Mouse (Mus musculus) ovary, postnatal 10 days (tissue): ENCODE results near the gene Ptprn2.
"Not testable (repeated sequence)": the region's sequence is repeated elsewhere in the genome, so short reads cannot be mapped to it uniquely, and the experiment has no call there.

Experiments used
- DNase-seq: peaks from one replicate; pipeline ENCODE4 v3.0.0; 2022; ENCODE audit warnings: low spot score

The Ptprn2 gene

DNA sequence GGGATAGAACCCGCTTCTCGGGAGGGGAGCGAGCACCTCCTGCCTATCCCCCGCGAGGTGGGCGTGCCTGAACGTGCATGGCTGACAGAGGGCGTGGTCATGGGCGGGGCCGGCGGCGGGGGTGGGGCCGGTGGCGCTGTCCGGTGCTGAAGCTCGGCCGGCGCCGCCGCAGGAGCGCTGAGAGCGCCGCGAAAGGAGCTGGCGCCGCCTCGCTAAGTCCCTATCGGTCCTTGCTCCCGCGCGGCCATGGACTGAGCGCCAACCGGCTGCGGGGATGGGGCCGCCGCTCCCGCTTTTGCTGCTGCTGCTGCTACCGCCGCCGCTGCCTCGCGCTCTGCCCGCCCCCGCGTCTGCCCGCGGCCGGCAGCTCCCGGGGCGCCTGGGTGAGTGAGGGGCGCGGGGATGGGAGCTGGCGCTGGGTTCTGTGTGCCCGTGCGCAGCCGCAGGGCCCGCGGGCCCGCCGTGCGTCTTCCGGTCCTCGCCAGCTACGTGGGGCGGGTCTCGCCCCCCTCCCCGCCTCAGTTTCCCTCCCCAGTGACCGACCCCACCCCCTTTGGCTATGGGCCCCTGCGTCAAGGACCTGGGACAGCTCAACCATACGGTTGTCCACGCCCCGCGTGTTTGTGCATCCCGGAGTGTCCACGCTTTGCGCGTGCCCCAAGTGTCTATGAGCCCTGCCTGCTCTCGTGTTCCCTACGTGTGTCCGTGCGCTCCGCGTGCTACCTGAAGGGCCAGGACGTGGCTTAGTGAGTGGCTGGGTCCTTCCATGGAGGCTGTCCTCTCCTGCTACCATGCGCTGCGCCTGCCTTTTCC is at the start of gene Ptprn2:
TSS of gene Ptprn2 (plus strand) at position 130 of the 813 bp plus-strand sequence.
- DNase-seq = peak; percentile 15

DNA sequence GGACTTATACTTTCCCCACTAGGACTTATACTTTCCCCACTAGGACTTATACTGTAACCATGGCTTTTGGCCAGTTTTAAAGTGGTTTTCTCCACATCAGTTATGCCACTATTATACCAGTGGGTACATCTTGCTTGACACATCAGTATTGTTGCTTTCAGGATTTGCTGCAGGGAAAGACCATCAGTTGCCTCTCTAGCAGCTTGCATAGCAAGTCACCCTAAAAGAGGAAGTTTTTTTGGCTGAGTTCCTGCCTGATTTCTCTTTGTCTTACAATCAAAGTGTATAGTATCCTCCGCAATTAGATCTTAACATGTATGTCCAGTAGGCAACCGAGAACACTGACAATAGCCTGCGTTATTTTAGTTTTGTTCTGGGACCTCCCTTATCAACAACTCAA is 49.4 kb upstream of the Ptprn2 start:
- no peak for DNase-seq

DNA sequence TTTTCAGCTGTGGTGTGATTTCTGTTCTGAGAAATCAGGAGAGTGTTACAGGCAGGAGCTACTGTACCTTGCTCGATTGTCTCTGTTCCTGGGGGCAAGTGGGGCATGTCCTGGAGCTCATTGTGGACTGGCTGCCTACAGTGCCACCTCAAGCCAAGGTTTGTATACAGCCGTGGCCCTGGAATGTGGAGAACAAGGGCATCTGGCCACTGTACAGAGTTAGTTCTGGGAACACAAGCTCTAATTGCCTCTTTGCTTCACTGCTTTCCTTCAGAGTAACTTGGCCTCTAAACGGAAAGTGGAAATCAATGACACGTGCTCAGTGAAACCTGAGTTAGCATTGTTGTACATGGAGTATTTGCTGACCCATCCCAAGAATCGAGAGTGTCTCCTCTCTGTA is 46.9 kb upstream of the Ptprn2 start:
- no peak for DNase-seq

DNA sequence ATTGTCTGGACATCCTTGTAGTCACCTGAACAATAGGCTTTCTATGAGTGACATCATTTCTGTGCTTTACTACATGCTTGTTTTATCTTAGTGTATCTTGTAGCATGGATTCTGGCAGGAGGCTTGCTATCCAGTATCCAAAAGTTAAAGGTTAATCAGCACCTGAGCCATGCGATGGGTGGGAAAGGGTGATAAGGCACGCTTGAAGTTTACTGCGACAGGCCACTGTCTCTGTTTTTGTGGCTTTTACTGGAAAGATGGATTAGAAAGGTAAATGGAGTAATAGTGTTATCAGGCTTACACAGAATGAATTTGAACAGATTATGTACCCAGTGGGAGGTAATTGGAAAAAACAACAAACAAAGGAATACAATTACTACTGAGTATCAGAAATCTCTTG is 43.3 kb upstream of the Ptprn2 start:
- DNase-seq = no peak

DNA sequence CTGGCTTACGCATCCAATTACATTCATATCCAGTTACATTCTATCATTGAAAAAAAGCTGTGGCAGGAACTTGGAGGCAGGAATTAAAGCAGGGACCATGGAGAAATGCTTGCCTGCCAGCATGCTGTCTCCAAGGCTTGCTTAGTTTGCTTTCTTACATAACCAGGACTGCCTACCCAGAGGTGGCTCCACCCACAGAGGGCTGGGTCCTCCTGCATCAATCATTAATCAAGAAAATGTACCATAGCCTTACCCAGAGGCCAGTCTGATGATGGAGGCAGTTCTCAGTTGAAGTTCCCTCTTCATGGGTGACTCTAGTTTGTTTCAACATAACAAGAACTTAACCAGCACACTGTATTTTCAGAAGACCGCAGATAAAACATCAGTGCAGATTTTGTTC is 36.0 kb upstream of the Ptprn2 start:
- no peak for DNase-seq

DNA sequence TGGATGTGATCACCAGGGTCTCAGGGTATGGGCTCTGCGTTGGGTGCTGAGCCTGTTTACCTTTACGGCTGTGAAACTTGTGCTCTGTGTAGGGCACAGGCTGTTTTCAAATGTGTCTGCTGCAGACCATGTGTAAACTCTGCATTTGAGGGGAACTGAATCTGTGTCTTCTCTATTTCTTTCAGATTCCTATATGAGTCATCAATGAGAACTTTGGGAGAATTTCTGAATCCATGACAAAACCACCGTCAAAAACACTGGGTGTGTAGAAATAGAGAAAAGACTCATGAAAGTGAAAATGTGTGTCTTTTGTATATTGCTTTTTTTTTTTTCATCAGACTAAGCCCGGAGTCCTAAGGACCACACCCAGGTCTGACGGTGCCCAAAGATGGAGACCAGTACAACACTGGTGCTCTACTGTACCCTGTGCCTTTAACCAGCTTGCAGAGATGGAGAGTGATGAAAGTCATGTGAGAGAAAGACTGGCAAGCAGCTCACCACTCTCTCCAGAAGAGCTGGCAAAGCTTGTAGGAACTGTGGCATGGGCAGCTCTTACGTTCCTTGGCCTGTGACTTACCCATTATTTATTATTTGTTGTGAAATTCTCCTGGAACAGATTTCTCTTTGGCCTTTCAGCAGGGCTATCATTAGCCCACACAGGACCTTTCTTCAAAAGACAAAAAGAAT is 25.0 kb upstream of the Ptprn2 start:
- DNase-seq = no peak

DNA sequence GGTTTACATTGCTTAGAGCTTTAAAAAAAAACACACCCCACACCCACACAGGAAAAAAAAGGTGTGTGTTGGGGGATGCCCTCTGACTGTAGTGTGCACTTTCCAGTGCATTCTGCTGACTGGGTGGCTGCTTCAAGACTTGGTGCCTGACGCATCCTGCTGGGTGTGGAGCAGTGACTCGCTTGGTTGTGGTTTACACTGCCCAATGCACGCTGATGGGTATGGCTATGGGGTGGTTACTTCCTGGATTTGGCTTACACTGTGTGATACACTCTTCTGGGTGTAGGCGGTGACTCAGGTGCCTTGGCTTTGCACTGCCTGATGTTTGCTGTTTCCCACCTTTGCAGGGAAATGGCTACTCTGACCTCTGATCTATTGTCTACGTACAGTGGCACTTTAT is 18.5 kb upstream of the Ptprn2 start:
- DNase-seq = no peak

DNA sequence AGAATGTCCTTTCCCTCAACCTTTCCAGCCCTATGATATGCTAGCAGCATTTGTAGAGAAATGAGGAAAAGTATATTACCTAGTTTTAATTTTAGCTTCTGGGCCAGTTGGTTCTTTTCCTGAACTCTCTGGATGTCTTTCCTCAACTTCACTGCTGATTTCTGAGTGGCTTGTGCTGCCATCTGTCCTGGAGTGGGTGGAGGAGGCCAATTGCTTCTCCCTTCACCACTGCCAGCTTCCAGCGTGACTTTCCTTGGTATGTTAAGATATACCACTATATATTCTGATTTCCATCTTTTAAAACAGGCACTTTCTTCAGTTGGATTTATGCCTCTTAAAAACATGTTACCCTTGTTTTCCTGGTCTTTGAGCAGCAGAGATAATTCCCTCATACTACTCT is 17.2 kb upstream of the Ptprn2 start:
- no peak for DNase-seq

DNA sequence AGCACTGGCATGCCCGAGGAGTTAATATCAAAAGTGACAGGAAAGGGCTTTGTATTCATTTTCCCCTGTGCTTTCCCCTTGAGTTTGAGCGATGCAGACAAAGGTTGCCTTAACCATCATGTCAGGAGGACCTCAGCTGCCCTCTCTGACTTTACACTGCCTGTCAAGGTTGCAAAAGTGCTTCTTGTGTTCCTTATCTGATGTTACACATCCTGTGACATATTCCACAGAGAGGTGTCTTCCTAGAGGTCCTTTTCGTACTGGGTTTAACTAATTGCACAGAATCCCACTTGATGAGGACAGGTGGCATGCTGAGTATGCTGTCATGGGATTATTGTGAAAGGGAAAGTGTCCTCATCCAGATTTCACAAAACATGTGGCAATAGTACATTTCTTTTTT is 16.4 kb upstream of the Ptprn2 start:
- no peak for DNase-seq

DNA sequence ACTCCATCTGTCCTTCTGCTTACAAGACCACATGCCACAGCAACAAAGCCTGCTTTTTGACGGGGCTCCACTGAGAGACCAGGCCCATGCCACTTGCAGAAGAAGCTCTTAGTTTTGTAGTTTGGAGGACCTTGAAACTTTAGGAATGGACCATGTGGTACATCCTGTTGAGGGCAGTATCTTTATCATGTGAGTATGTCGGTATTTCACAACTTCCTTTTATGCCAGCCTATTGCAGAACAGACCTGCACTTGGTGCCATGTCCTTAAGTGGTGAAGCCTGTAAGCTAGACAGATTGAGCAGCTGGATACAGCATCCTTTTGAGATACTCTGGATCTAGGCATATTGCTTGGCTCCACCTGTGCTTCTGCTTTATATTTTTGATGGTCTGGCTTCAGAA is 12.3 kb upstream of the Ptprn2 start:
- no peak for DNase-seq

DNA sequence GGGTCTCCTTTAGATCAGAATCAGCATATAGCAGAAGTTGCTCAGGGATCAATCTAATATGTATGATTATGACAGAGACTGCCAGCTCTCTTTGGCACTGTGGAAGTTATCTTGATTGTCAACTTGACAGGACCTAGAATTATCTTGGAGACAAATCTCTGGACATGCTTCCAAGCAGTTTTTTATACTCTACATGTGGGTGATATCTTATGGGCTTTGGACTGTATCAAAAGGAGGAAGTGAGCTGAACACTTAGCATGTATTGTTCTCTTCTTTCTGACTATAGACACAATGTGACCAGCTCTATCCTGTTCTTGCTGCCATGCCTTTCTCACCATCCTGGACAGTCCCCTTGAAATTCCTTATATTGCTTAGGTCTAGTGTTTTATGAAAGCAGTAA is 11.8 kb upstream of the Ptprn2 start:
- no peak for DNase-seq

DNA sequence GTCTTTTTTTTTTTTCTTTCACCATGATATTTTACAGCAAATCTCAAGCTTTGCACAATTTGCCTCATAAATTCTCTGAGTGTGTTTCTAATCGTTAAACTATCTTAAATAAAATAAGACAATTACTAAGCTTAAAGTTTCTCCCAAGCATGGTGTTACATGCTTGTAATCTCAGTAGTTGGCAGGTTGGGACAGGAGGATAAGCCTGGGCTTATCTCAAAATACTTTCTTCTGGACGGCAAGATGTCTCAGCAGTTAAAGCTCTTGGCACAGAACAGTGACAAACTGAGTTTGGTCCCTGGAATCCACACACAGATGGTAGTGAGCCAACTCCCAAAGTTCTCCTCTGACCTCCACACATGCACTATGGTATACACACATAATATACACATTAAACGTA is 10.8 kb upstream of the Ptprn2 start:
- no peak for DNase-seq

DNA sequence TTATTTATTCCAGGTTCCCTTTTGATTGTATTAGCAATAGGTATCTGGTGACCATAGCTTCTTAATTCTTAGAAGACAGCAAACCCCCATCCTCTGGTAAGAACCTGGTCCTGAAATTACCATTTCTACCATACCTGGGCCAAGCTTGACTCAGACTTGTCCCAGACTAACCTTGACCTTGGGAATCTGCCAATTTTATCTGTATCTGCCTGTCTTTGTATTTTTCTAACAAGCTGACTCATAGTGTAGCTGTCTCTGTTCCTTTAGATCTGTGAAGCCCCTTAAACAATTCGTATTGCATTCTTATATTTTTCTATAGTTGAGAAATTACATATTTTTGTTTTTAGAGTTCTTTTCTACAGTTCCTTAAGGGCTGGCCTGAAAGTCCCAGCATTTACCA is 6.7 kb upstream of the Ptprn2 start:
- no peak for DNase-seq

DNA sequence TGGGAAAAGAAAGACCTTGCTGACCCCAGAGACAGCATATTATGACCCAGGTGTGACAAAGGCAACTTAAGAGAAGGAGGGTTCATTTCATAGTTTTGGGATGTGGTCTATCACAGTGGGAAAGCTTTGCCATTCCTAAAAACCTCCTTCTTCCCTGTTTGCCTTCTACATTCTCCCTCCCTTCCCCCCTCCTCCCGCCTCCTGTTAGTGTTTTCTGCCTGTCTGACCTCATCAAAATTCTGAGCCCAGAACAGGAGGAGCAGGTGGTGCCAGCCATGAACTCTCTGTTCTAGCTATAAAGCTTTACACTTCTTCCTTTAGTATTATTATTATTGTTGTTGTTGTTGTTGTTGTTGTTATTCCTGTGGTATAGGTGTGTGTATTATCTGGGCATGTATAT is 3.6 kb upstream of the Ptprn2 start:
- DNase-seq = no peak

DNA sequence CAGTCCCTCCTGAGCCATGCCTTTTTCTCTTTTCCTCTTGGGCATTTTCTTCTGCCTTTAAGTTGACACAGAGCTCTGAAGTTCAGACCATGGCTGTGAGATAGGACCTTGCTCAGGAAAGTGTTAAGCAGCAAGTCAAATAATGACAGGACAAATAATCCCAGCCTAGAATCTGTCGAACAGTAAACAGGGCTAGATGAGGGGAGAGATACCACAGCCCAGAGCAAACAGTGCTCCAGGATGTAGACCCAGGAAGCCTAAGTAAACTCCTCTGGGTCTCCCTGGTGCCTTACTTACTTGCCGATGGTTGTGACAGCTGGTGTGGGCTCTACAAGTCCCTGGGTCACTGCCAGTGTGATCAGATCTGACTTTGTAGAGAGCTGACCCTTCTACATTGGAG is 1.9 kb upstream of the Ptprn2 start:
- DNase-seq = no peak

DNA sequence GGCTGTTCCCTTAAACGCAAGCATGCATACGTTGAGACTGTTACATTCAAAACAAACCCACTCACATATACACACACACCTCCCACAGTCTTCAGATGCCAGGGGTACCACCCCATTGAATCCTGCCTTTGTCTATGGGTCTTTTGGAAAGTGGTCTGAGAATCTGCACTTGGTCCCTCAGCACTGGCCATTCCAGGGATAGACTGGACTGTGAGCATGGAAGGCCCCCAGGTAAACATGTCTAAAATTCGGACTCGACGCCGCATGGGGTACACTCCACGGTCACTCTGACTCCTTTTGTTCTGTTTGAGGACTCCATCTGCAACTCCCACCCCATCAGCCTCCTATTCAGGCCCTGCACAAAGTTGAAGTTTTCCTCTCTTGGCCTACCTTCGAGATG is 529 bp upstream of the Ptprn2 start:
- no peak for DNase-seq

DNA sequence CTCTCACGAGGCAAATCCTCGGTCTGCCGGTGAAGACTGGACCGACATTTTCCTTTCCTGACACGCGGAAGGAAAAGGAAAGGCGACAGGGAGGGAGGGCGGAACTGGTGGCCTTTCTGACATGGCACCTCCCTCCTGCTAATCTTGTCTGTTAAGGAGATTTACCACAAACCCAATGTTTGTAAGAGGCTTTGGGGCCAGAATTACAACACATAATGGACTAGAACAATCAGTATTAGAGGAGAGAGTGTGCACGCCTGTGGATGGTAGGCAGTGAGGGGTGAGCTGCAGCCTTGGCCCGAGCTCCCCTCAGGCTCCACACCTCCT is 847 bp downstream of the Ptprn2 start:
- DNase-seq = no peak

DNA sequence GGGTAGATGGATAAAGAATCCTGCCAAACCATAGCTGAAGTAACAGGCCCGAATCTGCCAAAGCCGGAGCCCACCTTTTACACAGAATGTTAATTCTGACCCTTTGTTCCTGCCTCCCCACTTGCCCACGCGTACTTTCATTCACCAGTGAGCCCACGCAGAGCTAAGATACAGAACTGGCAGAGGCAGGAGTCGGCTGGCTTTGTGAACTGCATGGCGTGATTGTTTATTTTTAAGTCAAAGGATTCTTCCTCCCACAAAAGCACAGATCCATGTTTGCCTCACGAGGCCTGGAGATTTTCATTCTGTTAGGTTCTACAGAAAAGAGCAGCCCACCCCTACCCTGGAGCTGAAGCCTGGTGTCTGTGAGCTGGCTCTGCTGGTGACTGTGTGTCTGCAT is 3.3 kb downstream of the Ptprn2 start:
- no peak for DNase-seq

DNA sequence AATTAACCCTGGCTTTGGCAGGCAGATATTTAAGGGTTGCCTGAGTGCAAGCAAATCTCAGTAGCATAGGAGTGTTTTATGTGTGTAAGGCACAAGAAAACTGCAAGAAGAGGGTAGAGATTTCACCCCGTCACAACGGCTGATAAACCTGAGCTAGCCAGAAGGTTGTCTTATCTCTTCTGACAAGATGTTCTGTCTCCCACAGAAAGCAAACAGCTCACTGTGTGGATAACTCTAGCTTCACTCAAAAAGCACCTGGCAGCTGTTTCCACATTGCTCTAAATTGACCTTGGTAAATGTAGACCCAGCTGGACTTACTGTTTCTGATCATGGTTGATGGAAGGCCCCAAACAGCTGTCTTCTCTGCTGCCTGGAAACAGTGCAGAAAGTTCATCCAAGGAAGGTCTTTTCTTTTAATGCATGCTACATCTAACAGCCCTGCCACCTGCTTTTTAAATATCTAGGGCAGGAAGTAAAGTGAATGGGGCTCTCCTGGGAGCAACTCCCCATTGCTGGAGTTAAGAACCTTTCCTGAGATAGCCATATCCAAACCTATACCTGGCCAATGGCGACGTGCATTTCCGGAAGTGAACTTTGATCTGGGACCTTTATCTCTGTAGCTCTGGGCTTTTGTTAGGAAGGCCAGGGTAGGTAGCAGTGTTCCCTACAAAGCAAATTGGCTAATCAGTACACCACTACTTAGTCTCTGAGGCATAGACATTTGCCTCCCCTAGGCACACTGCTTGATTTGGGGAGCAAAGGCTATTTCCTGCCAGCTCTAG is 5.2 kb downstream of the Ptprn2 start:
- no peak for DNase-seq

DNA sequence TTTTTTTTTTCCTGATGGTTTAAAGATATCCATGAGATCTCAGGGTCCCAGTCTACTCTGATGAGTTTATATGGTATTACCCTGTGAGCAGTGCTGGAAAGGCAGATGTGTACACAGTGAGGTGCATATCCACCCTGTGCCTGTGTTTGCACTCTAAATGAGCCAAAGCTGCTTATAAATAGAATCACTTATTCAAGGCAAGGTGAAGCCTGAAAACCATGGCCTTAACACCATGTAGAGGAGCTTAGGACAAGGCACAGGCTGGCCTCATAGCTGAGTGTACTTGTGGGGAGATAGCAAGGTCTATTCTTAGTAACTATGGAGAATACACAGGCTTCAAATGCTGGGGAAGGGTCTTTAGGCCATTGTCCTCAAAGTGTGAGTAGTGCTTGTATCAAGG is 13.1 kb downstream of the Ptprn2 start:
- DNase-seq = no peak

DNA sequence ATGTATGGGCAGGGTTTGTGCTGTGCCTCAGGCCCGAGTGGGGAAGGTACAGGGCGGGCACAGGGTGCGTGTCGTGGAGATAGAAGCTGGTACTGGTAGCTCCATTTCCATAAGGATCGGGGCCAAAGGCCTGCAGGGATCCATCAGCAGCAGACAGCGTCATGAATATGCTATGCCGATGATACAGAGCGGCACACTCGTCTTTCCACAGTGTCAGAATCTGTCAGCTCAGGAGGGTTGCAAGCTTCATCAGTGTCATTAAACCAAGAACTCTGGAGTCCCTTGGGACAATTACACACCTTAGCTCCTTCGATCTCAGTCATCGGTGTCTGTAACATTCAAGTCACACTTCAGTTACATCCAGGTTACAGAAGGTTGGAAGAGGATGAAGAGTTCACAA is 15.1 kb downstream of the Ptprn2 start:
- DNase-seq = no peak

DNA sequence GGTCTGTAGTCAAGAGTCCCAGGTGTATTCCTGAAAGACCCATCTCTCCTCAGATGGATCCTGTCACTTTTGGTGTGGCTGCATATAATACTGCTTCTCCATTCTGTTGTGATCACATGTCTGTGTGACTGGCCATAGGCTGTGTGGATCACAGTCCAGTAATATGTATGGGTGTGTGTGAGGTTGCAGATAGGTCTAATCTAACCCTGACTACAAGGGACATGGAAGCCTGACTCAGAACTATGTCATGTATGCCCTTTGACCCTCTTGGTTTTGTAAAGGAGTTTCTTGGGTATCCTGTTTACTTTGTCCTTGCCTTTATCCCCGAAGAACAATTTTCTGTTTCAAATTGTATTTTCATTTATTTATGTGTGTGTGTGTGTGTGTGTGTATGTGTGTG is 27.0 kb downstream of the Ptprn2 start:
- DNase-seq = no peak

DNA sequence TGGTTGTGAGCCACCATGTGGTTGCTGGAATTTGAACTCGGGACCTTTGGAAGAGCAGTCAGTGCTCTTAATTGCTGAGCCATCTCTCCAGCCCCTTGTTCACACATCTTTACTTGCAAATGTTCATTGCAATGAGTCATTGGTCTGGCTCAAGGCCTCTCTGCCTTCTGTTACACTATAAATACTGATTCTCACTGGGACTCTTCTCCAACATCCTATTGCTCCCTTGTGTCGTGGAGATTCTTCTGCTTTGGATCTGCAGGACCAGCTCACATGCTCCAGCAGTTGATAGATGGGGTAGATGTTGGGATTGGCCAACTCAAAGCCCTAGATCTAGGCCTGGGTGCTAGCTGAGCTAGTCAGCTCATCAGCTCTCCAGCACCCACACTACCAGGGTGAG is 28.3 kb downstream of the Ptprn2 start:
- not testable (repeated sequence) for DNase-seq
